Mouse (Mus musculus): ENCODE results near the gene Iqsec1.

DNA sequence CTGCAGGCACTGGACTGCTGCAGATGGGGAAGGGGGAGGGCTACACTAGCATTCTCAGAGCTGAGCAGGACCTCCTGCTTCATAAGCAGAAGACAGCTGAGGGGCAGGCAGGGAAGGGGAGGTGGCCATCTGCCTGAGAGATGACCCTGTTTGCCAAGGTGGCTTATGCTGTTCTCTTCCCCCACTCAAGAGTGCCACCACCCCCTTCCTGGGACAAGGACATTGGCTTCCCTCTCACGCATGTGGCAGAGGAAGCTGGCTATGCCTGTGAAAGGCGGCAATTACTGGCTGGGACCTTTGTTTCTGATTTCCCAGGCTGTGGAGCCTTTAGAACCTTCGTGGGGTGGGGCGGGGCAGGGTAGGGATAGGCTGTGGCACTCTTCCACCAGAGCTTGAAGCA lies 204.5 kb downstream of the Iqsec1 start:
- TF ChIP-seq POLR2A (IDR thresholded peaks at IDR 0.05; ENCODE audit: insufficient read depth, low read length) (no peak), CTCF (IDR thresholded peaks at IDR 0.05; ENCODE audit: low read depth, low read length) (no peak), EP300 (IDR thresholded peaks at IDR 0.05; ENCODE audit: insufficient read depth, low read depth, low read length) (no peak)
